Mouse (Mus musculus): Measurements from ENCODE around the gene Atrnl1.
"Not testable (repeated sequence)": the region's sequence is repeated elsewhere in the genome, so short reads cannot be mapped to it uniquely, and the experiment has no call there.

Atrnl1 gene

DNA sequence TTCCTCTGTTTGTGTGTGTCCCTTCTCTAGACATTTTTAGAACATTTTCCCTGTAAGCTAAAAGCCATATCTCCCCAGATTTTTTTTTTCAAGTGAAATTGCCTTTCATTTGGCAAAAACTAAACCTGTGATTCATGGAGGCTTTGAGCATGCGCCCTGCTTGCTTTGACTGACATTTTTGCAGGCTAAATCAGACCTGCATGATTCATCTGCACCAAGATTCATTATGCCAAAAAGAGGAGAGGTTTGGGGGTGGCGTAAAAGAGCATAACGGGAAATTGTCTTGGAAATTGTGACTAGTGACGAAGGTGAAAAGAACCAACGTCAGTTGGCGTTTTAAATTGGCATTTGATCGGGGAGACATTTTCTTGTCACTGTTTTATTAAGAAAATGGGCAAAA, 358.9 kb downstream of the Atrnl1 start:
- no peak for DNase-seq (ENCODE audit: low spot score)

DNA sequence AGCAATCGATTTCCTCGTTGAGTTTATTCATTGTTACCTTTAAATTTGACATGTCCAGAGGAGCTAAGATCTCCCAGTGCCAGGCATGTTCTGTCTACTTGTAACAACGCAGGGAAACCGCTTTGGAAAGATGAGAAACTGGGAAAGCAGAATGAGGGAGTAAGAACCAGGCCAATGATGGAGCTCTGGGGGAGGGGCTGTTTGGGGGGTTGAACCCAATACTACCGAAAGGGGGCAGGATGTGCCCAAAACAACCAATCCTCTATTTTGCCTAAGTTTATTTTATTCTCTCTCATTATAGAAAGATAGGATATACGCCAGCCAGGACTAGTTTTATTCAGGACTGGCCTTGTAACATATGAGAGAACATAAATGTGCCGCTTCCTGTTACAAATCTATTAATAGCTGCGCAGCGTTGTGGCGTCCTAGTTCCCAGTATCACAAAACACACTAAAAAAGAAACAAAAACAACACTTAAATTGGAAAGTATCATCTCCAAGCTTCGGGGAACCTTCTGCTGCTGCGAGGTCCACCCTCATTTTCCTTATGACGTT, 359.6 kb downstream of the Atrnl1 start:
- DNase-seq (ENCODE audit: low spot score) = no peak

DNA sequence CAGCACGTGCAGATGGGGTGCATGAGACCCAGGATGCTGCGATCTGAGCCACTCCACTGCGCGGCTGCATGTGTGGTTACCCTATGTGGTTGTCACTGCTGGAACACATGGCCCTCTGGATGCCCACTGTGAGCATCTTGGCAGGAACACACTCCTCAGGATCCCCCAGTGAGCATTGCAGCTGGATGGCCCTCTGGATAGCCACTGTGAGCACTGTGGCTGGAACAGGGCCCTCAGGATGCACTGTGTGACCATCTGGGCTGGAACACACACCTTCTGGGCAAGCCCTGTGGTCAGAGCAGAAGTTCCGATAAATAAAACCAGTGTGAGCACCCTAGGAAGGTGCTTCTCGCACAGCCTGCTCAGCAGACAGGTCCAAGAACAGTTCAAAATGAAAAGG, 364.4 kb downstream of the Atrnl1 start:
- DNase-seq (ENCODE audit: low spot score) = no peak

DNA sequence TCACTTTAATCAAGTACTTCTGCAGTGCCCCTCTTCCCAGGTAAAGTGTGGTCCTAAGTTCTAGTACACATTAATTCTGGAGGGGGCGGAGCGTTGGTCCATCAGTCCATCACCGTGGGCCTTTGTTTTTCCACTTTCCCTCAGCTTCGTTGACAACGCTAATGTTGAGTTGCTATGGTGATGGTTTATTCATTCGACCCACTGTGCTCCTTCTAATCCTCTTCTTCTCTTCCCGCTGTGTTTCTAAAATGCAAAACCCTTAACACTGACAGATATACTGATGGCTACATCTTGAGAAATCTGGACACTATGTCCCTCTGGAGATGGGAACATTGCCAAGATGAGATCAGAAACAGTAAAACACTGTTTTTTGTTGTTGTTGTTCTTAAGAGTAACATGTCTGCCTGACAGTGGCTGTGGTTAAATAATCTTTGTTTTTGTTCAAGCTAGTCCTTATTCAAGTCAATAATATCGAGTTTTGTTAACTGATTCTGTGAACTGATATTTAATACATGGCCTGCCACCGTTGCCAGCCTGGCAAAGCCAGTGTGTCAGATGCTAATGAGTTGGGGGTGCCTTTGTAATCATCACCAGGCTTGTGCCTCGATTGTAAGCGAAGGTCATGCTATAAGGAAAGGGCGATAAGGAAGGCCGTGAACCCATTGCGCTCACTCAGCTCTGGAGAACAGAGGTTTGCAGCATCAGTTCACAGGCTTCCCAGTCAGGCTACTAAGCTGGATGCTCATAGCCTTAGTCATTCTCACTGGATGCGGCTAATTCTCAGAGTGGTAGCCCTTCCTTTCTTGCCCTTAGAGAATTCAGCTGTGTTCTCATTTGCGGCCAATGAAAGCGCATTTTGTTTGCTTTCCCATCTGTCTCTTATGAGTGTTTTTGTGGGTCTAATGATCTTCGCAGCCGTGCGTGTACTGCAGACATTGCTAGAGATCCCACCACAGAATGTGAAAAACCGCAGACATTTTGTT, 375.4 kb downstream of the Atrnl1 start:
- DNase-seq (ENCODE audit: low spot score) = no peak

DNA sequence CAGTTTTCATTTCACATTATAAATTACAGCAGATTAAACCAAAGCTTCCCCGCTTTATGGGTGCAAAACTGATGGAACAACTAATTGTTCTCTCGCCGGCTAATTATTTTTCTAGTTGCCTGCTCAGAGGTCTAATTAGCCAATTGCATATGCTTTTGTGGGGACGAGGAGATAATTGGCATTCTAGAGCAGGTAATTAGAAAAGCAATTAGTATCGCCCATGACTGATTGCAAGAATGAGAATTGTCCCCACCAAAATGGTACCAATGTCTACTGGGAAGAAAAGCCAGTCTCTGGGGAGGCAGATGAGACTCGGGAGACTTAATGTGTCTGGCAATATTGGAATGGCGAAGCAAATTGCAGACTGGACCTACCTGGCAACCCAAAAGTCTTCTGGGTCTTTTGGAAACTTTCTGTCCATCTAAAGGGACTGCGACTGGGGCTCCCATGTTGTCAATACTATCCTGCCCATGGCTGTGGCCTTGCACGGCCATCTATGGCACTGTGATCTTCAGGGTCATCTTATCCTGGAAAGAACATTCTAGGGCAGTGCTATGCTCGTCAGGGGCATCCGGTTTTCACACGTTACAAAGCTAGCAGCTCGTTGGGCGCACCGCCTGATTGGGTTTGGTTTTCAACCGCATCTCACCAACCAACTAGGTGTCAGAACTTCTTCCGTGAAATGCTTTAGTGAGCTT, 377.0 kb downstream of the Atrnl1 start:
- DNase-seq (ENCODE audit: low spot score) = no peak

DNA sequence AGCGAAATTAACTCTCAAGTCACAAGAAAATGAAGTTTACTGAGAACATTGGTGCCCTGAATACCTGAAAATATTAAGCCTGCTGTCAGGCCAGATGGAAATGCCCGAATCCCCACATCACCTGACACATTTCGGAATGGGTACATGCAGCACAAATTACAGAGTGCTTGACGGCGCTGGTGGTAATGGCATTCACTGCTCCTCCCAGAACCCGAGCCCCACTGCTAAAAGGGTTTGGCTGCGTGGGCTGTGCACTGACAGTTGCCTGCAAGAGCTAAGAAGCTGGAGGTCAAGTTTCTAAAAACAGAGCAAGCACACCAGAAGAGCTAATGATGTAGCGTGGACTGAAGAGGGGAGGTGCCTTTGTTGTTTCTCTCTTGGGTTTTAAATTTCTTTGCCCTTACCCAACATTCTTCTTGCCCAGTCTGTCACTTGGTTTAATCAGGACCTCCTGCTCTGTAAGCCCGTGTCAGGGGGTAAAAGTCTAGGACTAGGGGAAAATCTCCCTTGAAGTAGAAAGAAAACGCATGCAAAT, 377.8 kb downstream of the Atrnl1 start:
- DNase-seq (ENCODE audit: low spot score) = no peak

DNA sequence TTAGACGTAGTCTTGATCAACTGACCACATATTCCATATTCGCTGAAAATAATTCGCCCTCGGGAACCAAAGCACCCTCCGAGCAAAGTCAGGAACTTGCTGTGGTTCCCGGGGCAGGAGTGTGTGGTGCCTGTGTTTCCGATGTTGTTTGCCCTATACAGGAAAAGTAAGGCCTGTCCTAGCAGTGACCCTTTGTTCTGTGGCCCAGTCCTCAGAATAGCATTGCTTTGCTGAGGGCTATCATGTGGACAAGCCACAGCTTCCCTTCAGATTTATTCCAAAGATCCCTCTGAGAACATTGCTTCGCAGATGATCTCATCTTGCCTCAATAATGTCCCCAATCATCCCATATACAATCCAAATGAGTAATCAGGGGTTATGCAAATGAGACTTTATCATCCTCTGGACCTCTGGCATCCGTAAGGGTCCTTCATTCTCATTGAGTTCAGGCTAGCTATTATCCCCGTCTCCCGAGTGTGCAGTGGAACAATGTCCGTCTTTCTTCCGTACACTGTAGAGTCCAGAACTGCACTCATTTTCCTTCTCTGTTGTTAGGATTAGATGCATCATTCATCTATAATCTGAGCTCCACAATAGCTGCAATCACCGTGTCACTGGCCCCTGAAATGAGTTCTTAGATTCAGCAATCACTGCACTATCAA, 380.4 kb downstream of the Atrnl1 start:
- DNase-seq (ENCODE audit: low spot score) = no peak

DNA sequence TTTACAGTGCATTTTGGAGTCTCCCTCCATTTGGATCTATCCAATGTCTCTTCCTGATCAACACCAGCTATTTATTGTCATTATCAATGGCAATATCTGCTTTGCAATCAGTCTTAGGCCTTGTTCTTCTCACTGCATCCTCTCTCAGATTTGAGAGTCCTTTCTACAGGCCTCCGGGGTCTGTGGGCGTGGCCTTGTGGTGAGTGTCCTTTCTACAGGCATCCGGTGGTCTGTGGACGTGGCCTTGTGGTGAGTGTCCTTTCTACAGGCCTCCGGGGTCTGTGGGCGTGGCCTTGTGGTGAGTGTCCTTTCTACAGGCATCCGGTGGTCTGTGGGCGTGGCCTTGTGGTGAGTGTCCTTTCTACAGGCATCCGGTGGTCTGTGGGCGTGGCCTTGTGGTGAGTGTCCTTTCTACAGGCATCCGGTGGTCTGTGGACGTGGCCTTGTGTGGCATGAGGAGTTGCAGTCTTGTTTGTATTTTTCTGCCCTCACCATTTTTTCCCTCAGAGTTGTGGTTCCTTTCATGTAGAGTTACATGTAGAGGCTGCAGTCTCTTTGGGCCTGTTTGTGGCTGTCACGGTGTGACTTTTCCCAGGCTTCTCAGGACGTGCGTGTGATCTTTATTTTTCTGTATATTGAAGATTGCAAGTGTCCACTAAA, 383.5 kb downstream of the Atrnl1 start:
- DNase-seq (ENCODE audit: low spot score) = not testable (repeated sequence)

DNA sequence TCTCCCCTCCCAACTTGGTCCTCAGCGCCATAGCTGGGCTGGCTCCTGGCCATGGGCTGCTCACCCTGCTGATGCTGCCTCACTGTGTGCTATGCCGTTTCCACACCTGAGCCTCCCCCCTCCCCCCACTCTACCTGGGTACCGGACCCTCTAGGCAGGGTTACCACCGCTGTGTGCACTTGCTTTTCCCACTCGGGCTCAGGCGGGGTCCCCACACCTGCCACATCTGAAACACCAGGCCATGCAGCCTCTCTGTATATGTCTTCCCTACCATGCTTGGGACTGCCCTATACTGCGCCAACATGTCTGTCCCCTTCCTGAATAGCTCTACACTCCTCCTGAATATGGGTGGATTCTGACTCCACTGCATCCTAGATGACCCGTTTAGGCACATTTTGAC, 384.2 kb downstream of the Atrnl1 start:
- DNase-seq (ENCODE audit: low spot score) = no peak

DNA sequence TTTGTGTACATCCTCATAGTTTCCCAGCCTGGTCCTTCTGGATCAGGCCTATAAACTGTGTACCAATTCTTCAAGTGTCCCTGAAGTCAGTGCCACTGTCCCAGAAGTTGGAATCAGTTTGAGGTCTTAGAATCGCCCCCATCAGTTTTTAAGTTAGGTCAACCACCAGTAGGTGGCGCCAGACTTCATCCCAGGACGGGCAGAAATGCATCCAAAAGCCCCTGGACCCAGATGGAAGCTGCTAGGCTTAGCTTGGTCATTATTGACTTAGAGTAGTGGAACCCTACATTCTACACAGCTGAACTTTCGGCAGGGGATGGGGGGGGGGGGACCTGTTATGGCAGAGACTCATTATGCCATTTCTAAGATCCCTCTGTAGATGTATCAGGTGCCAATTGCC, 387.1 kb downstream of the Atrnl1 start:
- DNase-seq (ENCODE audit: low spot score) = peak; percentile 47

DNA sequence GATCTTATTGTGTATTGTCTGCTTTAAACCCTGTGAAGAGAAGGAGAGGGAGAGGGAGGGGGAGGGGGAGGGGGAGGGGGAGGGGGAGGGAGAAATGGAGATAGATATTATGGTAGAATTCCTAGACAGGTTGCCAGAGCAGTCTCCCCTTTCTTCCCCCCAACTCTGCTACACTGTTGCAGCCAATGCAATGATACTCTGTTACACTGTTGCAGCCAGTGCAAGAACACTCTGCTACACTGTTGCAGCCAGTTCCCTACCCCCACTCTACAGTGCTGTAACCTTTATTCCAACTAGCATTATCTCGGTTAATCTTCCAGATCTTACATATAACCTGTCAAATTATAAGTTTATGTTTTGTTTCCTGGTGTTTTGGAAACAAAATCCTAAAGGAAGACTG, 400.8 kb downstream of the Atrnl1 start:
- no peak for DNase-seq (ENCODE audit: low spot score)

DNA sequence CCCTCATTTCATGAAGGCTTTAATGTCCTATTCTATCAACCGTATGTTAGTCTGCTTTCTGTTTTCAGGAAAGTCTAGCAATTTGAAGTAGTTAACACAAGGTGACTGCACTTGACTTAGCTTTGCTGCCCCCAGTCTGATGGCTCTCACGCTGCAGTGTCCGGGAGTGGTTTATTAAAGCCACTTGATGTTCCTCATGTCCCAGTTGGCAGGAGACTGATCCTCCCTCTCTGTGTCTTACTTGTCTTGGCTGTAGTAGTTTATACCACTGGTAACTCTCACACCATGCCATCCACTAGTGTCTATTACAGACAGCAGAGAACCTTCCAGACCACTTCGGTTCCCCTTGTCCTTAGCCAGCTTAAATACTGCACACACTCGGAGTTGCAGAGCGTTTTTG, 404.9 kb downstream of the Atrnl1 start:
- DNase-seq (ENCODE audit: low spot score) = no peak

DNA sequence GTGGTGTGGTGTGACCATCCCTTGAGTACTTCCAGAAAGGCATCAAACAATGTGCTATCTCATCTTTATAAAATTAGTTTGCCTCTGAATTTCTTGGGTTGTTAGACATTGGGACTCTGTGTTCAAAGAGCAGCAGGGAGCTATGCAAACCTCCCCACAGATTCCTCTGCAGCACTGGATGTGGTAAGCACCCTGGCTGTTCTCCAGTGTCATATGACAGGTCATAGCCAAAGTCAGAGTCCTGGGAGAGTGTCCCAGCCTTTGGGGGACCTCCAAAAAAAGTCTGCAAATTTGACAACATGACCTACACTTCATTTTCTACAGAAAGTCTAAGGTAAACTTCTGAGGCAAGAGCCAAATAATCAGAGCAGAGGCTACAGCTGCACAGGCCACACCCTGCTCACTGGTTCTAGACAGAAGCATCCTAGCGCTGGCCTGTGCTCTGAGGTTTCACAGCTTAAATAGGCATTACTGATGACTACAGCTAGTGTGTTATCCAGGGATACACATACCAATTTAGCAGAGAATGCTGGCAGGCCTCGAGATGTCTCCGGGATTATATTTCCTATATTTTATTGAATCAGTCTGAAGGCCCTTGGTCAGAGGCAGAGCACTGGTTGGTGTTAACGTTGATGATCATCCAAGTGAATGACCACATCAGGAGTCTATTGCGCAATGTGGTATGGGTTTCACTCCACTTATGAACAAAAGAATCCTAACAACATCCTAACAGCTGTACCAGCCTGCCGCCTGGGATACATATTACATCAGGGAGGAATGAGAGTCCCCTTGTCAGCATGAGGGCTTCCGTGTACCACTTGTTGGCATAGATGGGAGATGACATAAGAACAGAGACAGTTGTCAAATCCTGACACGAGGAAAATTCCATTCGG, 406.0 kb downstream of the Atrnl1 start:
- DNase-seq (ENCODE audit: low spot score) = no peak

DNA sequence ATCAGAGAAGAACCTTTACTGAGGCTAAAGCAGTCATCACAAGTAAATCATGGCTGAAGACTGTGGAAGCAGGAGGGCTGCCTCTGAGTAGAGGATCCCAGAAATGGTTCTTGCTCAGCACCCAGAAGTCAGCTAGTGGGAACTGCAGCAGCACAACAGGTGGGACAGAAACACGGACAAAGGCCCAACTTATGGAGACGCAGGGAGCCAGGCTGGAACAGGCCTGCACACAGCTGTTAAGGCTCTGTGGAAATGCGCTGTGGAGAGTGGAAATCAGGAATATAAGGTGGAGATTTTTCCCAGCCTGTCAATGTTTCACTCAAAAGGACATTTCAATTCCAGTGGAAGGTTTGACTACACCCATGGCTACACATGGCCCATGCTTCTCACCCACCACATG, 406.6 kb downstream of the Atrnl1 start:
- DNase-seq (ENCODE audit: low spot score) = no peak

DNA sequence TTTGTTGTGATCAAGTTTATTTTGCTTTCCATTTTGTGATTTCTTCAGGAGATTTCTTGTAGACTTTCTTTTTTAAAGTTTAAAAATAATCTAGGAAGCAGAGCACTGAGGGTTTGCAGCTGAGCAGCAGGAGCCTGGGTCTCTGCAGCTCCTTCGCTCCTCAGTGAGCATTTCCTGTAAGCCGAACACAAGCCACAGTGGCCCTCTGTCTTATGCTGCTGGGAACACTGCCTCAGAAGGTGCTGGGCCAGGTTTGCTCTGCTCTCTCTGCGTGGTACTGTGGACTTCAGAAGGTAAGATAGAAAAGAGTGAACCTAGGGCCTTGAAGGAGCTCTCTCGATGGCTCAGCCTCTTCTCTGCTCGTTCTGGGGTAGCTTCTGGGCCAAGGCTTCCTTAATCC, 407.9 kb downstream of the Atrnl1 start:
- DNase-seq (ENCODE audit: low spot score) = no peak

DNA sequence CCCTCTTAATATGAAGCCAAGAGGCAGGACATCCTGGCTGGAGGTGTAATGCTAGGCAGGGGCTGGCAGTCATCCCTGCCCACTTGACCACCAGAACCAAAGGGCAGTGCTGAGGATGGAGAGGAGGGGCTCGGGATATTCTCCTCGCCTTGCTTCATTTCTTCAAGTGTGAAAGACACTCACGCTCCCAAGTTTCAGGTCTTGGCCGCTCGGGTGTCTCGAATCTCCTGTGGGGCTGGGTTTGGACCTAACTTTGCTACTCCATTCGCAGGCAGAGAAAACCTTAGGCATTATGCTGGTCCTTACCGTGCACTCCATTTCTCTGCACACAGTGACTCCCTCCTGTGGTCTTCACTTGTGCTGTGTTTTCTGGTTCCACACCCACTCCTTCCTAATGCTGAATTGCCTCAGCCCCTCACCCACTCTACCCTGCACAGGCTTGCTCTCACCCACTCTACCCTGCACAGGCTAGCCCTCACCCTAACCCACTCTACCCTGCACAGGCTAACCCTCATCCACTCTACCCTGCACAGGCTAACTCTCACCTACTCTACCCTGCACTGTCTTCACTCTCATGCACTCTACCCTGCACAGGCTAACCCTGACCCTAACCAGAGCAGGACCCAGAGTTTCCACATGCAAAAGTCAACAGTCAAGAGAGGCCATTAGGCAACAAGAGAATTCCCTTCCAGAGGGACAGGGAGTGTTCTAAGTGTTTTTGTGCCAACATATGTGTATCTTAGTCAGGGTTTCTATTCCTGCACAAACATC, 410.9 kb downstream of the Atrnl1 start:
- DNase-seq (ENCODE audit: low spot score) = no peak

DNA sequence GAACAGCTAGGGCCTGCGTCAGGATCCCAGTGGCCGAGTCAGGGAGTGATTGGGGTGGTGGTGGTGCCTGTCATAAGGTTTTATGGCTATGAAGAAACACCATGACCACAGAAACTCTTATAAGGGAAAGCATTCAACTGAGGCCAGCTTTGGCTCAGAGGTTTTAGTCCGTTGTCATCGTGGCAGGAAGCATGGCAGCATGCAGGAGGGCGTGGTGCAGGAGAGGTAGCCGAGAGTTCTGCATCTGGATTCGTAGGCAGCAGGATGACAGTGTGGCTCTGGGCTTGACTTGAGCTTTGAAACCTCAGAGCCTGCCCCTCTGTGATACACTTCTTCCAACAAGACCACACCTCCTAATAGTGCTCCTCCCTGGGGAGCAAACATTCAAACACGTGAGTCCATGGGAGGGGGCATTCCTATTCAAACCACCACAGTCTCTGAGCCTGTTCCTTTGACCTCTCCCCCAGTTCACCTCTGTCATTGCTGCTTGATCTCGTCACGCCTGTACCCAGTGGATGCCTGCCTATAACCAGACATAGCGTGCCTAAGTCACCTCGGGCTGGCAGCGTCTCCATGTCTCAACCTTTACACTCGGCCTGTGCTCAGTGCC, 412.5 kb downstream of the Atrnl1 start:
- no peak for DNase-seq (ENCODE audit: low spot score)

DNA sequence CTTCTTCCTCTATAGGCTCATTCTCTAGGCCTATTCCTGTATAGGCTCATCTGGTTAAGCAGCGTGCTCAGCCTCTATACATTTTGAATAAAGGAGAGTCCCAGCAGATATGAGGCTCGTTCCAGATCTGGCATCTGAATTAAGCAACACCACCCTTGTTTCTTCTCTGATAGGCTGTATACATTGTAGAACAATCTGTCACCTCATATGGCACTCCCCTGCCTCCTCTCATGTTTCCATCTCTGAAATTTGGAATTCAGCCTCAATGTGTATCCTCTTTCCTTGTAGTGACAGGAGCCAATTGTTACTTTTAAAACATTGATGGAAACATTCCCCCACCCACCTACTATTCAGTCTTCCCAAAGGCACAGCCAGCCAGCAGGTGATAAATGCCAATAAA, 414.2 kb downstream of the Atrnl1 start:
- no peak for DNase-seq (ENCODE audit: low spot score)

DNA sequence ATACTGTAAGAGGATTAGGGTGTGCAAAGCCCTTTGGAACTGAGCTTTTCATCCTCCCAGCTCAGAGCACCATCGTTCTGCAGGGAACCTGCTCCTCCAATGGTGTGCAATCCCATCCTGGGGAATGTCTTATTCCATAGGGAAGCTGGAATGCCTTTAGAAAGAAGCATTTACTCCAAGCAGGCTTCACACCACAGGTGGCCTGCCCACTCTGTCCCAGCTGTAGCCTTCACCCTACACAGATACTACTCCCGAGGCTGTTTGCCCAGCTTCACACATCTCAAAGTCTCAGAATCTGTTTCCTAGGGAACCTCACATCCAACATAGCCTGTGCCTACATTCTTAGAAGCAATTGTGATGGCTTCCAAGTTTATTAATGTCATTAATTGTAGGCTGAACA, 418.8 kb downstream of the Atrnl1 start:
- DNase-seq (ENCODE audit: low spot score) = no peak

Measured in urinary bladder, postnatal 25 days (tissue).